Mouse (Mus musculus) cerebellum, adult 11 months (tissue): ENCODE measurements at regions not wholly inside any gene's neighbourhood (a gene's known extent, or its start where the extent isn't known, plus 50 kb on each side); places are given as distances from the start of the nearest gene placed in this dataset.

Source experiments
- DNase-seq: peaks from one replicate; pipeline ENCODE4 v3.0.0; 2022

- DNase-seq: no peak
Measured at GRCm38 (mm10) chr7:136838971-136839370, 55.4 kb upstream of the Mgmt start.

DNA sequence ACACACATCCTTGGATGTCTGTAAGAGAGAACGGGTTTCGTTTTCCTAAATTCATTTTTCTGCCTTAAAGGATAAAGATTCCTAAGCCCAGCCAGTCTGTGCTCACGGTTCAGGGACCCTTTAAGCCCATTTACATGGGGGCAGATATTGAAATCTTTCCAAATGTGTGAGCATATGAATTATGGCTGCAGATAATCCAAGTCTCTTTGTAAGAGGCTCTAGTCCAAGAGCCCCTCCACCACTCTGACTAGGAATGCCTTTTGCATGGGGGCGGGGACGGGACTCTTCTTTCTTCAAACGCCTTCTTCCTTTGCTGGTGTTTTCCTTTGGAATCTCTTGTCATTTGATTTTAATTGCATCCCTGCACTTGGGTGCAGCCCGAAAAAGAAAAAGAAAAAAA, 54.2 kb upstream of the Mgmt start:
- DNase-seq: no peak

DNA sequence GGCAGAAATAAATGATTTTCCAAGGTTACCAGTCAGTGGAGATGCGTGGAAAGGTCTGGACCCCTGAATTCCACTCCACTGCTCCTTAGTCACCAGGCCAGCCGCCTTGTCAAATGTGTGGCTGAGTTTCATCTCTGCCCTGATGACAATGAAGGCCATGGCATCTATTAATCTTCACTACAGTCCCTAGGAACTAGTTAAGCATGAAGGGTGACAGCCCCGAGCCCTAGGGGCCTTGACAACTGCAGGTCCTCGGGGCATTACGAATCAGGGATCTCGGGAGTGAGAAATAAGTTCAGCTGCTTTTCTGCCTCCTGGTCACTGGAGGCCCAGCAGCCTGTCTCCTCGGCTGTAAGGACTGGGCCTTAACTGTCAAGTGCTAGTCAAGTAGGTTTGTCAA, 51.7 kb upstream of the Mgmt start:
- DNase-seq: no peak

DNA sequence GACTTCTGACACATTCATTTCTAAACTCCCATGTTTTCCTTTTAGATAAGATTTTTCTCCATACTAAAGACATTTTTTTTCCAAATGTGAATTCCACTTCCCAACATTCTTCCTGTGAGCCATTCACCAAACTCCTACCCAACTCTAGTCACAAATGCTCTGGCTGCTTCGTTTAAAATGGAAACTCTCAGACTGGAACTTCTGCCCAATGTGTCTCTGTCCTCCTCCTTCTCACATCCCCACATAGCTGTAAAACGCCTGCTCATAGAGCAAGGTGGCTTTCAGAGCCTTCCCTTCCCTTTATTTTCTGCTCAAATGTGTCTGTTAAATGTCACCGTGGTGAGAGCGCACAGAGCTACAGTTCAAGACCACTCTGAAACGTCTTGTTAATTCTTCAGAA, 50.1 kb upstream of the Mgmt start:
- no peak for DNase-seq
